Mouse (Mus musculus): ENCODE measurements around the gene Pip4k2c. TPM values are rescaled to one million over a fixed set of nuclear protein-coding genes. Genes with fewer than 3 reads are reported as not detected.

The Pip4k2c gene
- polyA plus RNA-seq (2015; fragmentation: Nextera tagmentation; extraction: Ambion mirVana) = 39.8 and 45.8 TPM in 2 replicates

GRCm38 (mm10) chr10:127211414-127211854 is at the start of gene Pip4k2c:
Gene Pip4k2c (minus strand): TSS chr10:127211585.
- H3K27me3 ChIP-seq = no peaks in the 10 kb centered on the region
- under 1% methylated on average over 47 of the region's 47 CpGs for WGBS (ENCODE audit: insufficient replicate concordance)
- ATAC-seq (ENCODE audit: low read depth) = peak; percentile 92

GRCm38 (mm10) chr10:127258489-127258888 is 47.1 kb upstream of the Pip4k2c start:
- no peaks in the 10 kb centered on the region for H3K9me3 ChIP-seq (replicated peaks)
- H3K36me3 ChIP-seq = no peaks in the 10 kb centered on the region
- 63% methylated on average over 8 of the region's 8 CpGs for WGBS (ENCODE audit: insufficient replicate concordance)
- DNase-seq = no peak
- H3K9ac ChIP-seq = no peak overlapping the region
- peaks cover 9% of the 10 kb centered on the region for H3K4me1 ChIP-seq (replicated peaks)
- ATAC-seq (ENCODE audit: low read depth) = no peak
- H3K4me2 ChIP-seq = no peak overlapping the region
- peaks cover 69% of the 10 kb centered on the region for H3K27me3 ChIP-seq
- H3K4me3 ChIP-seq (replicated peaks) = no peak overlapping the region
- H3K27ac ChIP-seq = no peak overlapping the region

More at GRCm38 (mm10) chr10:127211414-127211854, at the start of gene Pip4k2c:
- Histone ChIP-seq H3K4me2 (peak within 1 kb of the TSS; percentile 95), H3K36me3 (peaks cover 29% of the 10 kb centered on the region), H3K9me3 (replicated peaks) (no peaks in the 10 kb centered on the region), H3K4me1 (replicated peaks) (peaks cover 67% of the 10 kb centered on the region), H3K4me3 (replicated peaks) (peak within 1 kb of the TSS; percentile 89), H3K9ac (peak within 1 kb of the TSS; percentile 93), H3K27ac (peak within 1 kb of the TSS; percentile 100)
- DNase-seq = peak; percentile 95

- H3K4me2 ChIP-seq = no peak overlapping the region
- DNase-seq = no peak
- no peak for ATAC-seq (ENCODE audit: low read depth)
- no peaks in the 10 kb centered on the region for H3K9me3 ChIP-seq (replicated peaks)
- no peak overlapping the region for H3K27ac ChIP-seq
- no peaks in the 10 kb centered on the region for H3K36me3 ChIP-seq
- H3K27me3 ChIP-seq = peaks cover 62% of the 10 kb centered on the region
- H3K4me1 ChIP-seq (replicated peaks) = peaks cover 6% of the 10 kb centered on the region
- no peak overlapping the region for H3K4me3 ChIP-seq (replicated peaks)
- 60% methylated on average over 6 of the region's 6 CpGs for WGBS (ENCODE audit: insufficient replicate concordance)
- no peak overlapping the region for H3K9ac ChIP-seq
Measured at GRCm38 (mm10) chr10:127257790-127258189, 46.4 kb upstream of the Pip4k2c start.

GRCm38 (mm10) chr10:127255625-127256345 is 44.4 kb upstream of the Pip4k2c start:
- H3K4me1 ChIP-seq (replicated peaks) = no peaks in the 10 kb centered on the region
- peak; percentile 27 for DNase-seq
- no peak overlapping the region for H3K27ac ChIP-seq
- H3K27me3 ChIP-seq = peaks cover 47% of the 10 kb centered on the region
- H3K4me3 ChIP-seq (replicated peaks) = no peak overlapping the region
- no peaks in the 10 kb centered on the region for H3K9me3 ChIP-seq (replicated peaks)
- no peaks in the 10 kb centered on the region for H3K36me3 ChIP-seq
- H3K9ac ChIP-seq = no peak overlapping the region
- H3K4me2 ChIP-seq = no peak overlapping the region
- ATAC-seq (ENCODE audit: low read depth) = no peak
- WGBS (ENCODE audit: insufficient replicate concordance) = 21% methylated on average over 14 of the region's 14 CpGs

GRCm38 (mm10) chr10:127250810-127251209 is 39.4 kb upstream of the Pip4k2c start:
- H3K4me1 ChIP-seq (replicated peaks) = no peaks in the 10 kb centered on the region
- H3K4me2 ChIP-seq = no peak overlapping the region
- no peak for DNase-seq
- H3K4me3 ChIP-seq (replicated peaks) = no peak overlapping the region
- H3K27ac ChIP-seq = no peak overlapping the region
- no peaks in the 10 kb centered on the region for H3K9me3 ChIP-seq (replicated peaks)
- no peaks in the 10 kb centered on the region for H3K36me3 ChIP-seq
- 0 out of 2 replicates have a peak, but pooled peaks cover 19% of the 10 kb centered on the region for H3K27me3 ChIP-seq
- no peak overlapping the region for H3K9ac ChIP-seq
- 27% methylated on average over 5 of the region's 5 CpGs for WGBS (ENCODE audit: insufficient replicate concordance)
- no peak for ATAC-seq (ENCODE audit: low read depth)

- Histone ChIP-seq H3K4me1 (replicated peaks) (no peaks in the 10 kb centered on the region), H3K27me3 (peaks cover 54% of the 10 kb centered on the region), H3K27ac (no peak overlapping the region), H3K9ac (no peak overlapping the region), H3K4me3 (replicated peaks) (no peak overlapping the region), H3K4me2 (no peak overlapping the region), H3K9me3 (replicated peaks) (no peaks in the 10 kb centered on the region), H3K36me3 (no peaks in the 10 kb centered on the region)
- no peak for ATAC-seq (ENCODE audit: low read depth)
- no peak for DNase-seq
- 48% methylated on average over 18 of the region's 18 CpGs for WGBS (ENCODE audit: insufficient replicate concordance)
Measured at GRCm38 (mm10) chr10:127238241-127238824, 26.9 kb upstream of the Pip4k2c start.

- 42% methylated on average over 9 of the region's 9 CpGs for WGBS (ENCODE audit: insufficient replicate concordance)
- Histone ChIP-seq H3K4me3 (replicated peaks) (no peak overlapping the region), H3K9me3 (replicated peaks) (no peaks in the 10 kb centered on the region), H3K27me3 (peaks cover 53% of the 10 kb centered on the region), H3K4me1 (replicated peaks) (0 out of 2 replicates have a peak, but pooled peaks cover 3% of the 10 kb centered on the region), H3K27ac (no peak overlapping the region), H3K9ac (no peak overlapping the region), H3K4me2 (no peak overlapping the region), H3K36me3 (no peaks in the 10 kb centered on the region)
- DNase-seq = no peak
- ATAC-seq (ENCODE audit: low read depth) = no peak
Measured at GRCm38 (mm10) chr10:127236541-127236940, 25.2 kb upstream of the Pip4k2c start.

GRCm38 (mm10) chr10:127233141-127233540 is 21.8 kb upstream of the Pip4k2c start:
- Histone ChIP-seq H3K4me3 (replicated peaks) (no peak overlapping the region), H3K27ac (no peak overlapping the region), H3K4me2 (no peak overlapping the region), H3K9me3 (replicated peaks) (no peaks in the 10 kb centered on the region), H3K36me3 (no peaks in the 10 kb centered on the region), H3K27me3 (peaks cover 30% of the 10 kb centered on the region), H3K4me1 (replicated peaks) (peaks cover 23% of the 10 kb centered on the region), H3K9ac (no peak overlapping the region)
- whole genome bisulfite sequencing (ENCODE audit: insufficient replicate concordance) = 63% methylated on average over 9 of the region's 9 CpGs
- DNase-seq (no peak), ATAC-seq (ENCODE audit: low read depth) (no peak)

- DNase-seq (no peak), ATAC-seq (ENCODE audit: low read depth) (no peak)
- Histone ChIP-seq H3K4me3 (replicated peaks) (no peak overlapping the region), H3K9ac (no peak overlapping the region), H3K36me3 (no peaks in the 10 kb centered on the region), H3K9me3 (replicated peaks) (no peaks in the 10 kb centered on the region), H3K27ac (no peak overlapping the region), H3K27me3 (peaks cover 23% of the 10 kb centered on the region), H3K4me2 (no peak overlapping the region), H3K4me1 (replicated peaks) (peaks cover 25% of the 10 kb centered on the region)
- WGBS (ENCODE audit: insufficient replicate concordance) = 75% methylated on average over 14 of the region's 14 CpGs
Measured at GRCm38 (mm10) chr10:127231741-127232140, 20.4 kb upstream of the Pip4k2c start.

- WGBS (ENCODE audit: insufficient replicate concordance) = 27% methylated on average over 12 of the region's 12 CpGs
- Histone ChIP-seq H3K4me2 (no peak overlapping the region), H3K27ac (no peak overlapping the region), H3K9me3 (replicated peaks) (no peaks in the 10 kb centered on the region), H3K27me3 (peaks cover 17% of the 10 kb centered on the region), H3K4me1 (replicated peaks) (peaks cover 32% of the 10 kb centered on the region), H3K9ac (no peak overlapping the region), H3K4me3 (replicated peaks) (no peak overlapping the region), H3K36me3 (no peaks in the 10 kb centered on the region)
- DNase-seq (no peak), ATAC-seq (ENCODE audit: low read depth) (no peak)
Measured at GRCm38 (mm10) chr10:127230693-127231092, 19.3 kb upstream of the Pip4k2c start.

- DNase-seq = peak; percentile 47
- 20% methylated on average over 4 of the region's 4 CpGs for WGBS (ENCODE audit: insufficient replicate concordance)
- Histone ChIP-seq H3K9ac (no peak overlapping the region), H3K27ac (no peak overlapping the region), H3K4me2 (no peak overlapping the region), H3K9me3 (replicated peaks) (no peaks in the 10 kb centered on the region), H3K27me3 (peaks cover 23% of the 10 kb centered on the region; the same call in 1 of the 2 replicates), H3K36me3 (no peaks in the 10 kb centered on the region), H3K4me1 (replicated peaks) (peaks cover 34% of the 10 kb centered on the region), H3K4me3 (replicated peaks) (no peak overlapping the region)
- ATAC-seq (ENCODE audit: low read depth) = peak; percentile 78
Measured at GRCm38 (mm10) chr10:127228897-127229296, 17.5 kb upstream of the Pip4k2c start.
